Mouse (Mus musculus) heart, adult 2 months (tissue): ENCODE results near the gene Plekhm2.

Experiments used
- CTCF ChIP-seq: fragments of 200-600 bp; IDR thresholded peaks from 2 replicates; pipeline ENCODE4 v1.8.1; 2022; ENCODE audit warnings: antibody characterized with exemption, mild to moderate bottlenecking, moderate library complexity
- EP300 ChIP-seq: fragments of 200-500 bp; IDR thresholded peaks from 2 replicates; pipeline ENCODE4 v1.6.1; 2011; ENCODE audit warnings: low read depth, low read length, control low read depth; ENCODE audit not compliant: insufficient read depth
- POLR2A ChIP-seq: fragments of 200-500 bp; IDR thresholded peaks from 2 replicates; pipeline ENCODE4 v1.6.1; 2011; ENCODE audit warnings: mild to moderate bottlenecking, low read depth, low read length, control low read depth; ENCODE audit not compliant: insufficient read depth

DNA sequence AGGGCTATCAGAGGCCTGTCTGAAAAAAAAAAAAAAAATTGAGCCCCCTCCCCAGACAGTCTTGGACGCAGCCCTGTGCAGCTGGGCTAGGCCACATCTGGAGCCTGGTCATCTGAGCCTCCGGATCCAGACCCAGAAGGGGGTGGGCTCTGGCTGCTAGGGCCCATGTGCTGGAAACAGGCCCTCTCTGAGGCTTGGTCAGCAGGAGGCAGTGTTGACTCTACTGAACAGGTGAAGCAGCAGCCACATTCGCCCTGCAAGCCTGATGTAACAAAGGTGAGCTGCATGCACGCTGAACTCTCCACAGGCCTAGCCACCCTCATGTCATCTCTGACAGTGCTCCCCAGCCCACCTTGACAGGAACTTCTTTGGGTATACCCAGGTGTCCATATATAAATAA is 5.0 kb downstream of the Plekhm2 start:
- peak; percentile 44 for TF ChIP-seq CTCF
- TF ChIP-seq POLR2A = no peak
- TF ChIP-seq EP300 = no peak
